Mouse (Mus musculus) CD4-positive helper T cell, adult 2 months (primary cell): ENCODE results near the gene Impad1.

ENCODE experiments used
- DNase-seq: peaks from one replicate; pipeline ENCODE4 v3.0.0-alpha.2; 2012; ENCODE audit warnings: low read depth, missing footprints, low spot score

The Impad1 gene

DNA sequence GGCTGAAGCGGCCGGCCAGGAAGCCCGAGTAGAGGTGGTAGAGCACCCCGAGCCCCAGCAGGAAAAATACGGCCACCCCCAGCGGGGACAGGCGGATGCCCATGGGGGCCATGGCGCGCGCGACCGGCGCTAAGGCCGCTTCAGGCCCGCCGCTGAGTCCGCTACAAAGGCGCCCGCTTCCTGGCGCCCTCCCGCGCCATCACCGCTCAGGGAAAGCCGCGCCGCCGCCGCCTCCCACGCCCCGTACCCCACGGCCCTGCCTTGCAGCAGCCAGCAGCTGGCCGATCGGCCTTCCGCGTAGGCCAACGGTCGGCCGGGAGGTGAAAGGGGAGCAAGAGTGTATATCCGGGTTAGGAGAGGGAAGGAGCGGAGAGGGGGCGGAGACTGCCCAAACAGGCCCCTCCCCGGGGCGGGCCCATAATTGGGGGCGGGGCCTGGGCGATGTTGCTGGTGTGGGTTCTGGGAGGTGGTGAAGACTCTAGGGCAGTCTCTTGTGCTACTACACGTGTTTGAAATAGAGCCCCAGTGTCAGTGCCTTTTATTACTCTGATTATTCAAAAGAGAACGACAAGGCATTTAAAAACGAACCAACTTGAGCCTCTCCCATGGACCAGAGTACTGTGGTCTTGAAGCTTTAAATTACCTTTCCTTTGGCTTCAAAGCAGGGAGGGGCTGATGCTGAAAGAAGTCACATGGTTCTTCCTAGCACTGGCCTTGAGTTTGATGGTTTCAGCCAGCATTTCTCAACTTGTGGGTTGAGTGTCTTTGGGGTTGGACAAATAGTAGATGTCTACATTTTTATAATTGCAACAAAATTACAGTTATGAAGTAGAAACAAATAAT lies at the start of gene Impad1:
TSS of gene Impad1 (minus strand) at position 364 of the 843 bp plus-strand sequence.
- DNase-seq: peak; percentile 90

DNA sequence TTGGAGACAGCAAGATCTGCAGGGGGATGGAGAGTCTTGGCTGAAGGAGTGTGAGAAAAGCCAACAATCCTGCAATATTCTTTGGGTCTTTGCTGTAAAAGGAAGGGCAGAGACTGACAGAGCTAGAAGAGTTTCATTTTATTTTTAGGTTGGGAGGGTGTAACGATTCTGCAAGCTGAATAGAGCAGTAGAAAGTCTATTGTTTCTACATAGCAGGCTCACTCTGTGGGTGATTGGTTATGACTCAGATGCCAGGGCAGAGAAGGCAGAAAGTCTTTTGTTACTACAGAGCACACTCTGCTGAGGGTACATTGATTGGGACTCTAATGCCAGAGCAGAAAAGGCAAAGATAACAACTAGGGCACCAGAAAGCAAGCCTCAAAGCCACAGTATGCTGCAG lies 47.0 kb upstream of the Impad1 start:
- DNase-seq: no peak

DNA sequence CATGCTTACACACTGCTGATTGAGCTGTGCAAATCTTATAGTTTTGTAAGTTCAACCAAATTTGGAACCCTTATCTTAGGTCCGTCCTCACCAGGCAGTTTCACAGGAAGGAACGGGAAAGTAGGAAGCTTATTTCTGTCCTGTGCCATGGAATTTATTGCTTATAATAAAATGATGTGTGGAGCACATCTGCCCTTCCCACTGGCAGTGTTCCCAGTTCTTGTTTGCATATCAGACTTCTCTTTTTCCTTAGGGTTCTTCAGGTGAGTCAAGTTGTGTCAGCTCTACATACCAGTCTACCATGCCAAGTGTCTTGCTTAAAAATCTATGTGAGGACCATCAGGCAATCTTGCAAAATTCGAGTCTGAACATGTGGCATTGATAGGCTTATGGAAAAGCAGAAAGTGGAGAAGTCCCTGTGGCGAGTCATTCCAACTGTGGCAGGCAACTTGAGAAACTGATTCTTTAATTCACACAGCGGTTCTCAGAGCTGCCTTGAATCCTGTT lies 40.7 kb upstream of the Impad1 start:
- no peak for DNase-seq

DNA sequence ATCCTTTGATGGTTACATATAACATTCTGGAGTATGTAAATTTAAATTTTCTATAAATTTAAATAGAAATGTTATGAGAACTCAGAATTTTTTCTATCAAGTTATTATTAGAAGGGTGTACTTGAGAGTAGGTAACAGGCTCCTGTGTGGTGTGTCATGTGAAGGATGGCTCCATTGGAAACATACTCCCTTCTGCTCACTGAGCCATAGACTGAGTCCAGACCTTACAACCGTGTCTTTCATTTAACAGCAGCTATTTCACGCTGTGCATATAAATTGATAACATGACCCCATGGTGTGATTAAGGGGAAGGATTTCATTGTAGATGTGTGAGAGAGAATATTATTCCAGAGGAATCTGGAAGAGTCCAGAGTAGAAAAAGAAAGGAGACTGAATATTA lies 35.0 kb upstream of the Impad1 start:
- no peak for DNase-seq

DNA sequence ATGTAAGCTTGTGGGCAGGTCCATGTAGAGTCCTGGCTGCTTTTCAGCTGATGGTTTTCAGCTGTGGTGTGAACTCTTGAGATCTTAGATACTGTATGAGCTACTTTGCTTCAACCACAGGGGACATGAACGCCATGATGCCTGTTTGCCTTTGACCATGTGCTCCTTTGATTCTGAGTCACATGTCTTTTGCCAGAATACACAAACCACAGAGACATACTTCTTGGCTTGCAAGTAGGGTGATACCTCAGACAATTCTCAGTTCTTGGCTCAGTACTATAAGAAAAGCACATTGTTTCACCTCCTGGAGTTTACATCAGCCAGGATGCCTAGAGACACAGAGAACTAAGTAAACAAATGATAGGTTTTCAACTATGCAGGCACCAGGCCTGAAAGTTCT lies 29.0 kb upstream of the Impad1 start:
- DNase-seq: no peak

DNA sequence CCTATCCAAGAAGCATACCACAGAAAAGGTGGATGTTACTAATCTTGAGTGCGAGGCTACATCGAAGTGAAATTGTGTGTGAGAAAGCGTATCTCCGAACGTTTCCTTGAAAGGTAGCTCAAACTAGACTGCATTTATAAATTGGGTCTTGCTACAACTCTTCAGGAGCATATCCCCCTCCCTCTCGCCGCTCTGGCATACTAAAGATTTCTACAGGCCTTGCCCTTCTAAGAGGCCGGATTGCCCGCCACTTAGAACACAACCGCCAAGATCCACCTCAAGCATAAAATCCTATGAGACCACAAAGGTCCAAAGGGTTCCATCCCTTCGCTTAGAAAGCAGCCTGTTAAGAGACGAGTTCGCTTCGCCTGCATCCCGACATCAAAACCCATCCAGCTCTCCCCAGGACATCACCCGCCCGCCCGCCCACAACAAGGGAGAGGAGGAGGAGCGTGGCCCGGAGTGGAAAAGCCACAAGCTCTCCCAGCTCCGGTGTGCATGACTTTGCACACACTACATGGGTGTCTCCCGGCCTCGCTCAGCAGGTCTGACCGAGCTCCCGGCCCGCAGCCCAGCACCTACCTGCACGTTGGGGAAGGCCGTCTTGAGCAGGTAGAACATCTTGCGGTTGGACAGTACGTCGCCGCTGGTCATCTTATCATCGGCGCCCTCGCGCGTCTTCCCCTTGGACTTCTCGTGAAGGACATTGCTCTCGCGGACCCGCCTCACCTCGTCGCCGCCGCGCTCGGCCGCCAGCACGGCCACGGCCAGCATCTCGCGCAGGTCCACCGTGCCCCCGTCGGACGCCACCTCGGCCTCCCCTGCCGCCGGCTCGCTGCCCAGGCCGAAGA lies 789 bp downstream of the Impad1 start:
- DNase-seq: peak; percentile 59

DNA sequence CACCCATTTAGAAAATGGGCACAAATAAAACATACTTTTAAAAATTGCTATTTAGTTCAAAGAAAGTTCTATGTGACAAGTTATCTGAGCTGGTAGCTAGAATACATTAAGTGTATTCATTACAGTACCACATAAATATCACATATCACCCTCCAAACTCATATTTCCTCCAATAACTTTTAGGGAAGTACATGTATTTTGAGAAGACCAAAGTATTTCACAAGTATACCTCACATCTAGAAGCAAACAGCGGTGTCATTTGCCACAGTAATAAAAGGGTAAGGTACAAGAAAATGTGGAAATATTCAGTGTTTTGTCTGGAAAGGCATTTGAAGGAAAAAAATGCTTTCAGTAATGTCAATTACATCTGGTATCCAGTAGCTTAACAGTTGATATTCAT lies 2.0 kb downstream of the Impad1 start:
- DNase-seq: no peak

DNA sequence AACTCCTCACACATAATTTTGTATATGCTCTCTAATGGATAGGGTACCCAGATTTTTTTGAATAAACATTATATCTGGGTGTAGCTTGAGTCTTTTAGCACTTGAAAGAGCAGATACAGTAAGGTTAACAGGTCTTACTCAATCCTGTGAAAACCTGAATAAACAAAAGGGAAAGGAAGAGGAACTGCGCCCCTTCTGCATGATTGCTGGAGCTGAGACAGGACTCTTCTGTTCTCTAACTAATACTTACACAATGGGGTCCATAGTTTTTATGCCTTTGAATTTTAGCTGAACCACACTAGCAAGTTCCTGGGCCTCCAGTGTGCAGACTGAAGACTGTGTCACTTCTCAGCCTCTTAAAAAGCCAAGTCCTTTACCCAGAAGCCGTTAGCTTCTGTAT lies 8.0 kb downstream of the Impad1 start:
- DNase-seq: no peak

DNA sequence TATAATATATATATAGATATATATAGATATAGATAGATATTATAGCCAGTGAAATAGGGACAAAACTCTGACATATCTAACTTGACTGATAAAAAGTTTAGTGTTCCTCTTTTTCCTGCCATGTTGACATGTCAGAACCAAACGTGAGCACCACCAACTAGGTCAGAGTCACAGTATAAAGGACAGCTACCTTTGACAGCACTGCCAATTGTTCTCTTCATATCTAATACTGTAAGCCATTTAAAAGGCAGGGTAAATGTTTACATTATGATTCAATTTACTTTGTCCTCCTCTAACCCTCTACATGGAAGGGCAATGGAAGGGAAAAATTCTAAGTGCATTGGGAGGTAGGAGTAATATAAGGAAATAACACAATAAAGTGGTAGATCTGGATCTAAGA lies 8.8 kb downstream of the Impad1 start:
- no peak for DNase-seq

DNA sequence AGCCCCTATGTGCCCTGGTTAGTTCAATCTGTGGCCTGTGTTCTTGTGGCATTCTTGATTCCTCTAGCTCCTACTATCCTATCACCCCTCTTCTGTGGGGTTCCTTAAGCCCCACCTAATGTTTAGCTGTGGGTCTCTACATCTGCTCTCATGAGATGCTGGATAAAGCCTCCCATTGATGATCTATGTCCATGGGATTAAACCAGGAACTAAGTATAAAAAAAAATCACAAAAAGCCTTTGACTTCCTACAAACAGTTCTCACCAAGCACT lies 9.5 kb downstream of the Impad1 start:
- no peak for DNase-seq

DNA sequence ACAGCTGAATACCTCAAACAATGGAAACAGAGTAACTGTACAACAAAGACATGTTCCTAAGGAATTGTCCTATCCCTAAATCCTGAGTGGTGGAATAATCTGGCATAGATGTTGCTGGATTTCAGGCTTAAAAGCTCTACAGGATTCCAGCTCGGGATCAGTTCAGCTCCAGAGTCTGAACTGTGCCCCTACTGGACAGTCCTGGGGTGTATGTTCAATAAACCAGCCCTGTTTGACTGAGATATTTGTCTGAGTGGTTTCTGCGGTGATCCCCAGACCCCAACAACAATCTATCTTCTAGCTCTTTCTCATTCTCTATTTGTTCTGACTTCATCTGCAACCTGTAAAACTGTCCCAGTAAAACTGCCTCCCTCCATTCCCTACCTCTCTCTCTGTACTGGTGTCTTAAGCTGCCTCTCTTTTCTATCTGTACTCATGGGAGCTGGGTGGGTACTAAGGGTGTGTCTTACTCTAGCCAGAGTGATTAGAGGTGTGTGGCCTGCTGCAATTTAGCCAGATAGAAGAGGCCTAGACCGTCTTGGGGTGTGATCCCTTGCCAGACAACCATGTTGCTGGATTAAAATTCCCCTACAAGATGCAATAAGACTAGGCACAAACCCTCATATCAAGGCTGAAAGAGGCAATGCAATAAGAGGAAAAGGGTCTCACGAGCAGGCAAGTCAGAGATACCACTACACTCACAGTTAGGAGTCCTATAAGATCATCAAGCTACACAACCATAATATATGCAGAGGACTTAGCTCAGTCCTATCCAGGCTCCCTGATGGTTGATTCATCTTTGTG lies 10.1 kb downstream of the Impad1 start:
- no peak for DNase-seq

DNA sequence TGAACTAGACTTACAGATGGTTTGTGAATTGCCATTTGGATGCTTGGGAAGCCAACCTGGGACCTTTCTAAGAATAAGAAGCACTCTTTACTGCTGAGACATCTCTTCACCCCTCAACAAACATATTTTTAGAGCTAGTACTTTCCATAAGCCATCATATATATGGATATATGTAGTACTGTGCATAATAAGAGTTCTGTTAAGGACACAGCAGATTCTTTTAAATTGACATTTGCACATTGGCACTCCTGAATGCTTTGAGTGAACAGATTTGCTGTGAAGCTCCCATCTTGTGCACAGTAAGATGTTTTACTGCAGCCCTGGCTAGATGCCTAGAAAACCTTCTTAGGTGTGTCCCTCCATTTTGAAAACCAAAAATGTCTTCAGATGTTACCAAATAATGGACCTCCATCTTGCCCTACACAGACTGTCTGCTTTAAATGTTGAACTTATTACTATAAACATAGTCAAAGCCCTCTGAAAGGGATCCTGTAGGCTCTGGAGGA lies 13.8 kb downstream of the Impad1 start:
- no peak for DNase-seq

DNA sequence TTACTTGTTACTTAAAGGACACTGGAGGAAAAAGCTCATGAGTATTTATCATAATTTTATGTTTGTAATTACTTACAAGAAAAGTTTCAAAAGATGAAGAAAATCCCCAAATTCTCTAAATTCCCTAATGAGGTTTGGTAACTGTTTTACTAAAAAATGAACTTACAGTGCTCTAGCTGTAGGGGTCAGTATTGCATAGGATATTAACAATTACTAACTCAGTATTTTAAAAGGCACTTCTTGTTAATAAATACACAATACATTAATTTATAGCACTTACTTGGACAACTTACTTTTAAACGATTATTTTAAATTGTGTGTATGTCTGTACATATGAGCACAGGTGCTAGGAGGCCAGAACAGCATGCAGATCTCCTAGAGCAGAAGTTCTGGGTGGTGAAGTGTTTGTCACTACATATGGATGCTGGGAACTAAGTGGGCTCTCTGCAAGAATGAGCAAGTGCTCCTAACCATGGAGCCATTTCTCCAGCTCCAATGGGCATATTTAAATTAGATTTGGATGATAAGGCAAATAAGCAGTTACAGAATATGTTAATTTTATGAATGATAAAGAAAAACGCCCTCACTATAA lies 21.5 kb downstream of the Impad1 start:
- DNase-seq: peak; percentile 23

DNA sequence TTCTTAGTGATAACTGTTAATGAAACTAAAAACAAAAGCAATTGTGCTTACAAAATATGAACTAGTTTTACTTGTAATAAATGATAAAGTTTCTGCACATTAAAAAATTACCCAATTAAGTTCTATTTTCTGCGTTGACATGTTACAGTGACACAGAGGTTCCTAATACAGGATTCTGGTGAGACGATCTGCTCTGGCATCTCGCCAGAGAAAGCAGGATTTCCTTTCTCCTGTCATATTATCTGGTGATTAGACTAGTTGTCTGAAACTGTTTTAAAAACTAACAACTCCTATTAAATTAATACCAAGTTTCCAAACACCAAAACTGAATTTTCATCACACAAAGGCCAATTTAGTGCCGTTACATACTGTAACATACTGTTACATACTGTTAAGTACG lies 27.3 kb downstream of the Impad1 start:
- no peak for DNase-seq

DNA sequence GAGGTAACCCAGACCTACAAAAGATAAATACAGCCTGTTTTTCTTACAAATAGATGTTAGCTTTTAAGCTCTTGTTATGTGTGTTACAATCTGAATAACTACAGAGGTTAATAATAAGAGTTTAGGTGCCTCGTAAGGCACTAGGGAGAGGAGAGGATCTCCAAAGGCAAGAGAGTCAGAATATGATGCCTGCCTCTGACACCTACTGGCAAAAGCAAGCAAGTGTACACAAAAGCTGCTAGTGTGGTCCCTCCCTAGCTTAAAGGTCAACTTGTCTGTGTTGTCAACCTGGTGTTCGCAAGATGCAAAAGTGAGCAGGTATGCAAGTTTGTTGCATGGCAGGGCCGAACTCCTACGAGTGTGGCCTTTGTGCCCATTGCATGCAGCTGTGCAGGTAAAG lies 34.8 kb downstream of the Impad1 start:
- no peak for DNase-seq

DNA sequence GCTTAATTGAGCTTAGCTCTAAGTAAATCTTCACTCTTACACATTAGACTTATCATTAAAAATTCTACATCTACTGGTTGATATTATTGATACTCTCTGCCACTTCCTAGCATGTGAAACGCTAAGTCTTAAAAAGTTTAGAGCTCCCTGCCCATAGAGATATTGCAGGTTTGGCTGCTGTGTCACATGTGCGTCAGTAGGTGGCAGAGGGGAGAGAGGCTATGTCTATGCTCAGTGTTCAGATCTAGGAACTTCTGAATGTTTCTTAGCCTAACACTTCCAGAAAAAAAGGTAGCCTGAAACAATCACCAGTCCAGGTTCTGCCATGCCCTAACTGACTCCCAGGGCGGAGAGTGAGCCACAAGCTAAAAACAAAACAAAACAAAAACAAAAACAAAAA lies 63.7 kb downstream of the Impad1 start:
- peak; percentile 20 for DNase-seq

DNA sequence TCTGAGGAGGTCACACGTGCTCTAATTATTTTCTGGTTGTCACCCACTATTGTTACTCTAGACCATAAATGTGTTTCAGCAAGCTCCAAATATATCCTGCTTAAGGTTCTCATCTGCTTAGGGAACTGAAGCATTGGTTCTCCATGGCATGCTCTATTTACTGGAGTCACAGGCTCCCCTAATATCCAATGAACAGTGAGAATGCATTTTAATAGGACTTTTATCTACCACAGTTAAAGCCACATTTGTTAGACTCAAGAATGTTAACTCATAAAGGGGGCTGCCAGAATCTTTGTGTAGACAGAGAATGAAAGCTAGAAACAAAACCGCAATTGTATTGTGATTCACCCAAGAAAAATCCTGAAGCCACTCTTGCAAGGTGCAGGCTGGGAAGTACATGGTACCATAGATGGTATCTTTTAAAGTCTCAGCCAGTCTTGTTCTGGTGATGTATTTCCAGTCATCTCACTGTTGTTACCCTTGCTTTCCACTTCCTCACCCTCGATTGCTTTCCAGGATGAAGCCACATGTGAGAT lies 66.8 kb downstream of the Impad1 start:
- DNase-seq: no peak

DNA sequence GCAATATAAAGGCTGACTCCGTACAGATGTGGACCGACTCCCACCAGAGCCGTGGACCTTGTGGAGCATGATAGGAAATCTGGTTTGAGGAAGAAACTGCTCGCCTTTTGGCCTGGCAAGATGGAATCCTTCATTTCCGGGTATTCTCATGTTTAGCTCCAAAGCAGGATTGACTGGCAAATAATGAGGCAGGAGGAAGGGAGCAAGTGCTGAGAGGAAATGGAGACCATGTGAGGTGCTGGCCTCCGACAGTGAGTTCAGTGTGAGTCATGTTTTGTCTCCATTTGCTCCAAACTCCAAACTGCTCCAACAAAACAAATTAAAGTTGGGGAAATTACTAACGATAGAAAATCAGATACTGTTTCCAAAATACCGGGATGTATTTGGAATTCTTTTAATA lies 69.3 kb downstream of the Impad1 start:
- no peak for DNase-seq

DNA sequence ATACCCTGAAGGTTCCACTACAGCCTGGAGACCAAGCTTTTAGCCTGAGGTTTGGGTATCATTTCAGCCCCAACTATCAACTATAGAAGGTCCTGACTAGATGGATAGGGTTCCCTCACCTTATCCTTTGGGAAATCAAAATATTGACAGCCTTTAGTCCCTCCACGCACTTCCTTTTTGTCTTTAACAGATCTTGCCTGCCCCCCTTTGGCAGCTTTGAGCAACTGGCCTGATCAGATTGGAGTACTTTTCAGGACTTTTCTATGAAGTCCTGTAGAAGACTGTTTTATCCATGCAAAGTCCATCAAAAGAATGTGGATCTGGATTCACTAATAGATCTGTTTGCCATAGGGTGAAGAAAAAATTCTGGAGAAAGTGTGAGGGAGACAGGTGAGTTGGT lies 71.1 kb downstream of the Impad1 start:
- DNase-seq: no peak

DNA sequence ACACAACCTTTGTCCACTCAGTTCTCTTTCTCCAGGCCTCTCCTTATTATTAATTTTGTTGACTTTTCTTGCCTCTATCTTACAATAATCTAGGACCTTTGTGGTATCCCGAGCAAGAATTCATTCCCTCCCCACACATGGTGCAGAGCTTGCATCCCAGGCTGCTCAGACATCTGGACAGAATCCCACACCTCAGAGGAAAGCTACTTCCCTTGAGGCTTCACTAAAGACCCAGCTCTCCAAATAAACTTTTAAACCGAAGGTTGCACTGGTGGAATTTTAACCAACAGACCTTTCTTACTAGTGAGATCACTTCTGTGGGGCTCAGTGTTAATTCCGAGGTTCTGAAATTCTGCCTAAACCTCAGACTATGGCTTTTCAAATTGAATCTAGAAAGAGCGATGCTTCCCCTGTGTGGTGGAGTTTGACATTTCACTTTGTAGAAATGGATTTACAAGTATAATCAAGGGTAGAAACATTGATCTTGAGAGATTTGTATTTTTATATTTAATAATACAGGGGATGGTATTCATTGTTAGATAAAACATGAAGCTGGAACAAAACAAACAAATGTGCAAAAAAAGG lies 75.3 kb downstream of the Impad1 start:
- DNase-seq: no peak
